Mouse (Mus musculus): ENCODE data around the gene Nipal3. TPM values are rescaled to one million over a fixed set of nuclear protein-coding genes. Genes with fewer than 3 reads are reported as not detected.
A peak's percentile ranks its signal among the peaks of the same experiment; 100 is the strongest.

Gene Nipal3
- total RNA-seq, 2 experiments from 2014 or later = 5.5 to 6.5 TPM

GRCm38 (mm10) chr4:135437924-135438323, 56.9 kb downstream of the Nipal3 start:
- no peak for DNase-seq (ENCODE audit: low spot score in 2 of 2)

- DNase-seq (ENCODE audit: low spot score in 2 of 2) = no peak
These were observed 58.5 kb downstream of the Nipal3 start for GRCm38 (mm10) chr4:135436291-135436690.

- DNase-seq (ENCODE audit: low spot score in 2 of 2) = no peak
These were observed 60.4 kb downstream of the Nipal3 start for GRCm38 (mm10) chr4:135434395-135434789.

- DNase-seq (ENCODE audit: low spot score in 2 of 2) = peak; percentile 71 to 83
These were observed 61.1 kb downstream of the Nipal3 start, which contains the start of gene Rcan3 for GRCm38 (mm10) chr4:135433443-135434394. Gene Rcan3, minus strand, starts transcription at chr4:135433853.

- DNase-seq (ENCODE audit: low spot score in 2 of 2) = no peak
These were observed 61.8 kb downstream of the Nipal3 start for GRCm38 (mm10) chr4:135433086-135433442.

- no peak for DNase-seq (ENCODE audit: low spot score in 2 of 2)
These were observed 64.7 kb downstream of the Nipal3 start for GRCm38 (mm10) chr4:135429990-135430760.

GRCm38 (mm10) chr4:135429383-135429782, 65.5 kb downstream of the Nipal3 start:
- DNase-seq (ENCODE audit: low spot score in 2 of 2) = no peak

- no peak for DNase-seq (ENCODE audit: low spot score in 2 of 2)
These were observed 68.3 kb downstream of the Nipal3 start for GRCm38 (mm10) chr4:135426587-135426986.

GRCm38 (mm10) chr4:135425625-135426024, 69.2 kb downstream of the Nipal3 start:
- no peak for DNase-seq (ENCODE audit: low spot score in 2 of 2)

- DNase-seq (ENCODE audit: low spot score in 2 of 2) = no peak
These were observed 73.9 kb downstream of the Nipal3 start for GRCm38 (mm10) chr4:135420961-135421360.

- no peak for DNase-seq (ENCODE audit: low spot score in 2 of 2)
These were observed 74.4 kb downstream of the Nipal3 start for GRCm38 (mm10) chr4:135420416-135420815.

- DNase-seq (ENCODE audit: low spot score in 2 of 2) = no peak
These were observed 74.8 kb downstream of the Nipal3 start for GRCm38 (mm10) chr4:135419996-135420395.

- DNase-seq (ENCODE audit: low spot score in 2 of 2) = no peak
These were observed 78.5 kb downstream of the Nipal3 start for GRCm38 (mm10) chr4:135416367-135416766.

- no peak for DNase-seq (ENCODE audit: low spot score in 2 of 2)
These were observed 81.3 kb downstream of the Nipal3 start for GRCm38 (mm10) chr4:135413491-135413890.

- peak in 1 of 2 experiments; percentile 58 for DNase-seq (ENCODE audit: low spot score in 2 of 2)
These were observed 83.2 kb downstream of the Nipal3 start for GRCm38 (mm10) chr4:135411633-135412032.

- no peak for DNase-seq (ENCODE audit: low spot score in 2 of 2)
These were observed 88.7 kb downstream of the Nipal3 start for GRCm38 (mm10) chr4:135406180-135406579.

- DNase-seq (ENCODE audit: low spot score in 2 of 2) = no peak
These were observed 89.9 kb downstream of the Nipal3 start for GRCm38 (mm10) chr4:135404916-135405315.

GRCm38 (mm10) chr4:135404048-135404447, 90.8 kb downstream of the Nipal3 start:
- DNase-seq (ENCODE audit: low spot score in 2 of 2) = no peak

GRCm38 (mm10) chr4:135401881-135402280, 93.0 kb downstream of the Nipal3 start:
- no peak for DNase-seq (ENCODE audit: low spot score in 2 of 2)

GRCm38 (mm10) chr4:135397991-135398390, 96.8 kb downstream of the Nipal3 start, which contains the start of gene Ncmap:
Gene Ncmap, minus strand, starts transcription at chr4:135398227.
- DNase-seq (ENCODE audit: low spot score in 2 of 2) = no peak

GRCm38 (mm10) chr4:135397551-135397950, 97.3 kb downstream of the Nipal3 start:
- DNase-seq (ENCODE audit: low spot score in 2 of 2) = no peak

- no peak for DNase-seq (ENCODE audit: low spot score in 2 of 2)
These were observed 98.5 kb downstream of the Nipal3 start for GRCm38 (mm10) chr4:135396303-135396702.

Data from gastrocnemius, postnatal 4 days (tissue).